Mouse (Mus musculus) thymus, postnatal 36 days (tissue): Measurements from ENCODE around the gene 4930447F04Rik.

Experiments
- DNase-seq, 2 experiments: peaks; one replicate each; pipeline ENCODE4 v3.0.0; 2022; ENCODE audit warnings: mixed read lengths in 2 of 2

The 4930447F04Rik gene

DNA sequence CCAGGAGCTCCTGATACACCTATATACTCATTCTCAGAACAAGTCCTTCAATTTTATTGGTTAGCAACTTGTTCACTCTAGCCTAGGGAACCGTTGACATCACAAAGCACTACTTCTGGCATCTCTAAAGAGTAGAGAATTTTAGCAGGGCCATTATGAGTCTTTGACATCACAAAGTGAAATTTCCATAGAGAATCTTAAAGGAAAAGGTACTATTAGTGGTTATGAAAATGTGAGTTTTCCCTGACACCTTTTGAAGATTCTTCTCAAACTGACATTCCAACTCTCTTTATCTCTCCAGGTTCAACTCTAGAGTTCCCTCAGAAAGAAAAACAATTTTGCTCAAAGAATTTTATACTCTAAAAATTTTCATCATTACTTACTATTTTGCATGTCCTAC is at the start of gene 4930447F04Rik:
TSS of gene 4930447F04Rik (minus strand) at position 101 of the 400 bp plus-strand sequence.
- no peak for DNase-seq
